Mouse (Mus musculus): Measurements from ENCODE around the gene Evi5l. TPM values are rescaled to one million over a fixed set of nuclear protein-coding genes. Genes with fewer than 3 reads are reported as not detected.

Evi5l gene
- polyA plus RNA-seq, 2 experiments = 24.6 to 35.9 TPM

GRCm38 (mm10) chr8:4172486-4172885 lies 6.1 kb downstream of the Evi5l start:
- no peak for ATAC-seq (ENCODE audit: low FRiP score, low read depth)
- Histone ChIP-seq H3K27ac (replicated peaks; ENCODE audit: low read depth, low read length) (no peak overlapping the region), H3K4me3 (replicated peaks; ENCODE audit: low read length) (no peak overlapping the region), H3K27me3 (ENCODE audit: control insufficient read depth, insufficient read depth, low read length) (no peaks in the 10 kb centered on the region), H3K9ac (ENCODE audit: low read depth, low read length, severe bottlenecking) (no peak overlapping the region), H3K4me2 (replicated peaks; ENCODE audit: low read depth, low read length, severe bottlenecking) (no peak overlapping the region), H3K36me3 (ENCODE audit: control insufficient read depth, insufficient read depth, low read length) (peaks cover 8% of the 10 kb centered on the region; the same call in 1 of the 2 replicates), H3K9me3 (ENCODE audit: control insufficient read depth, low read length) (no peaks in the 10 kb centered on the region), H3K4me1 (ENCODE audit: control insufficient read depth, insufficient read depth, low read length) (no peaks in the 10 kb centered on the region)
- no peak for TF ChIP-seq POLR2A (IDR thresholded peaks at IDR 0.05; ENCODE audit: borderline replicate concordance, extremely low read depth, insufficient read depth, insufficient read length)
- 69% methylated on average over 3 of the region's 3 CpGs for WGBS
- no peak for DNase-seq (ENCODE audit: low spot score)

- 77% methylated on average over 2 of the region's 2 CpGs for WGBS
- ATAC-seq (ENCODE audit: low FRiP score, low read depth) (no peak), DNase-seq (ENCODE audit: low spot score) (no peak)
- Histone ChIP-seq H3K27ac (replicated peaks; ENCODE audit: low read depth, low read length) (no peak overlapping the region), H3K9ac (ENCODE audit: low read depth, low read length, severe bottlenecking) (no peak overlapping the region), H3K4me1 (ENCODE audit: control insufficient read depth, insufficient read depth, low read length) (no peaks in the 10 kb centered on the region), H3K36me3 (ENCODE audit: control insufficient read depth, insufficient read depth, low read length) (peaks cover 8% of the 10 kb centered on the region; the same call in 1 of the 2 replicates), H3K9me3 (ENCODE audit: control insufficient read depth, low read length) (no peaks in the 10 kb centered on the region), H3K4me2 (replicated peaks; ENCODE audit: low read depth, low read length, severe bottlenecking) (no peak overlapping the region), H3K4me3 (replicated peaks; ENCODE audit: low read length) (no peak overlapping the region), H3K27me3 (ENCODE audit: control insufficient read depth, insufficient read depth, low read length) (no peaks in the 10 kb centered on the region)
- no peak for TF ChIP-seq POLR2A (IDR thresholded peaks at IDR 0.05; ENCODE audit: borderline replicate concordance, extremely low read depth, insufficient read depth, insufficient read length)
Measured at GRCm38 (mm10) chr8:4174018-4174417, 7.7 kb downstream of the Evi5l start.

GRCm38 (mm10) chr8:4183409-4183808 lies 17.0 kb downstream of the Evi5l start:
- H3K27ac ChIP-seq (replicated peaks; ENCODE audit: low read depth, low read length) = no peak overlapping the region
- H3K36me3 ChIP-seq (ENCODE audit: control insufficient read depth, insufficient read depth, low read length) = peaks cover 41% of the 10 kb centered on the region
- DNase-seq (ENCODE audit: low spot score) = no peak
- no peak for ATAC-seq (ENCODE audit: low FRiP score, low read depth)
- no peaks in the 10 kb centered on the region for H3K9me3 ChIP-seq (ENCODE audit: control insufficient read depth, low read length)
- TF ChIP-seq POLR2A (IDR thresholded peaks at IDR 0.05; ENCODE audit: borderline replicate concordance, extremely low read depth, insufficient read depth, insufficient read length) = no peak
- no peak overlapping the region for H3K4me2 ChIP-seq (replicated peaks; ENCODE audit: low read depth, low read length, severe bottlenecking)
- H3K4me3 ChIP-seq (replicated peaks; ENCODE audit: low read length) = no peak overlapping the region
- H3K4me1 ChIP-seq (ENCODE audit: control insufficient read depth, insufficient read depth, low read length) = no peaks in the 10 kb centered on the region
- no peaks in the 10 kb centered on the region for H3K27me3 ChIP-seq (ENCODE audit: control insufficient read depth, insufficient read depth, low read length)
- WGBS = 82% methylated on average over 8 of the region's 8 CpGs
- H3K9ac ChIP-seq (ENCODE audit: low read depth, low read length, severe bottlenecking) = no peak overlapping the region

GRCm38 (mm10) chr8:4186151-4186550 lies 19.8 kb downstream of the Evi5l start:
- no peak overlapping the region for H3K9ac ChIP-seq (ENCODE audit: low read depth, low read length, severe bottlenecking)

GRCm38 (mm10) chr8:4188605-4189004 lies 22.2 kb downstream of the Evi5l start:
- ATAC-seq (ENCODE audit: low FRiP score, low read depth) (no peak), DNase-seq (ENCODE audit: low spot score) (no peak)
- Histone ChIP-seq H3K4me1 (ENCODE audit: control insufficient read depth, insufficient read depth, low read length) (peaks cover 3% of the 10 kb centered on the region; the same call in 1 of the 2 replicates), H3K36me3 (ENCODE audit: control insufficient read depth, insufficient read depth, low read length) (peaks cover 50% of the 10 kb centered on the region), H3K27me3 (ENCODE audit: control insufficient read depth, insufficient read depth, low read length) (no peaks in the 10 kb centered on the region), H3K4me3 (replicated peaks; ENCODE audit: low read length) (no peak overlapping the region), H3K4me2 (replicated peaks; ENCODE audit: low read depth, low read length, severe bottlenecking) (no peak overlapping the region), H3K27ac (replicated peaks; ENCODE audit: low read depth, low read length) (no peak overlapping the region), H3K9me3 (ENCODE audit: control insufficient read depth, low read length) (no peaks in the 10 kb centered on the region), H3K9ac (ENCODE audit: low read depth, low read length, severe bottlenecking) (no peak overlapping the region)
- no peak for TF ChIP-seq POLR2A (IDR thresholded peaks at IDR 0.05; ENCODE audit: borderline replicate concordance, extremely low read depth, insufficient read depth, insufficient read length)

More at GRCm38 (mm10) chr8:4186151-4186550, 19.8 kb downstream of the Evi5l start:
- Histone ChIP-seq H3K4me2 (replicated peaks; ENCODE audit: low read depth, low read length, severe bottlenecking) (no peak overlapping the region), H3K4me1 (ENCODE audit: control insufficient read depth, insufficient read depth, low read length) (no peaks in the 10 kb centered on the region), H3K27me3 (ENCODE audit: control insufficient read depth, insufficient read depth, low read length) (no peaks in the 10 kb centered on the region), H3K27ac (replicated peaks; ENCODE audit: low read depth, low read length) (no peak overlapping the region), H3K36me3 (ENCODE audit: control insufficient read depth, insufficient read depth, low read length) (peaks cover 49% of the 10 kb centered on the region), H3K4me3 (replicated peaks; ENCODE audit: low read length) (no peak overlapping the region), H3K9me3 (ENCODE audit: control insufficient read depth, low read length) (no peaks in the 10 kb centered on the region)
- no peak for ATAC-seq (ENCODE audit: low FRiP score, low read depth)
- 98% methylated on average over 2 of the region's 2 CpGs for WGBS
- no peak for DNase-seq (ENCODE audit: low spot score)
- no peak for TF ChIP-seq POLR2A (IDR thresholded peaks at IDR 0.05; ENCODE audit: borderline replicate concordance, extremely low read depth, insufficient read depth, insufficient read length)

Data from limb, embryonic 14.5 days (tissue).